Mouse (Mus musculus) limb, embryonic 15.5 days (tissue): ENCODE results near the gene Haghl. TPM values are rescaled to one million over a fixed set of nuclear protein-coding genes. Genes with fewer than 3 reads are reported as not detected.

Experiments
- microRNA-seq: library from miRNA; unstranded; fragments of <30 nt; microRNA quantifications from one replicate; pipeline ENCODE4, GENCODE M21; 2016
- polyA plus RNA-seq: library from polyadenylated mRNA; unstranded; fragments of >200 nt; fragmentation: Nextera tagmentation; extraction: Ambion mirVana; gene quantifications from 2 replicates; pipeline ENCODE4 v1.2.1, GENCODE M21; 2015

Gene Haghl
- polyA plus RNA-seq, 1 experiment from 2014 or later: 53.2 TPM

Small RNA genes within 50 kb of the gene (microRNA-seq; reads per million reads assigned to microRNA genes)
- gene Gm25083 (not detected), gene Mir3082 (not detected), gene Mir6966 (0.61 reads per million)

Other genes with a start within 250 kb of the Haghl start
- gene Sox8, start 215.0 kb downstream of the Haghl start, polyA plus RNA-seq: 10.9 and 14.7 TPM in 2 replicates
- gene Lmf1, start 206.6 kb downstream of the Haghl start, polyA plus RNA-seq: 28.8 and 30.5 TPM in 2 replicates
- 4.8 and 6.1 TPM in 2 replicates for gene Gng13, start 68.5 kb downstream of the Haghl start, polyA plus RNA-seq
- 20.9 and 21.2 TPM in 2 replicates for gene Chtf18, start 58.3 kb downstream of the Haghl start, polyA plus RNA-seq
- 22.8 and 23.3 TPM in 2 replicates for gene Rpusd1, start 58.0 kb downstream of the Haghl start, polyA plus RNA-seq
- gene Mslnl, start 49.6 kb downstream of the Haghl start, polyA plus RNA-seq: 0.13 and 0.17 TPM in 2 replicates
- 38.4 and 40.6 TPM in 2 replicates for gene Msln, start 31.3 kb downstream of the Haghl start, polyA plus RNA-seq
- 26.7 and 27.2 TPM in 2 replicates for gene Narfl, start 11.9 kb downstream of the Haghl start, polyA plus RNA-seq
- gene Ccdc78, start 907 bp upstream of the Haghl start, polyA plus RNA-seq: 0.09 and 0.14 TPM in 2 replicates
- 85.7 and 95.6 TPM in 2 replicates for gene Fam173a, start 7.2 kb upstream of the Haghl start, polyA plus RNA-seq
- 0.56 and 0.58 TPM in 2 replicates for gene AC134908.4, start 10.0 kb upstream of the Haghl start, polyA plus RNA-seq
- 39.1 and 40.0 TPM in 2 replicates for gene Metrn, start 11.5 kb upstream of the Haghl start, polyA plus RNA-seq
- 2.0 and 2.7 TPM in 2 replicates for gene Fbxl16, start 23.4 kb upstream of the Haghl start, polyA plus RNA-seq
- gene Wdr24, start 38.0 kb upstream of the Haghl start, polyA plus RNA-seq: 24.6 and 26.5 TPM in 2 replicates
- gene Jmjd8, start 43.2 kb upstream of the Haghl start, polyA plus RNA-seq: 47.2 and 48.9 TPM in 2 replicates
- gene Stub1, start 47.7 kb upstream of the Haghl start, polyA plus RNA-seq: 346 and 387 TPM in 2 replicates
- 1.8 and 2.6 TPM in 2 replicates for gene Rhbdl1, start 51.6 kb upstream of the Haghl start, polyA plus RNA-seq
- gene Gm20683, start 56.1 kb upstream of the Haghl start, polyA plus RNA-seq: 1.8 and 2.6 TPM in 2 replicates
- gene Rhot2, start 59.2 kb upstream of the Haghl start, polyA plus RNA-seq: 21.9 and 25.4 TPM in 2 replicates
- gene Wdr90, start 75.8 kb upstream of the Haghl start, polyA plus RNA-seq: 16.8 and 21.3 TPM in 2 replicates
- 16.7 and 22.2 TPM in 2 replicates for gene Mcrip2, start 83.1 kb upstream of the Haghl start, polyA plus RNA-seq
- 45.3 and 48.0 TPM in 2 replicates for gene Mettl26, start 89.4 kb upstream of the Haghl start, polyA plus RNA-seq
- 0.63 and 0.65 TPM in 2 replicates for gene Wfikkn1, start 95.2 kb upstream of the Haghl start, polyA plus RNA-seq
- gene Rab40c, start 134.1 kb upstream of the Haghl start, polyA plus RNA-seq: 30.7 and 35.2 TPM in 2 replicates
- 45.7 and 47.8 TPM in 2 replicates for gene Pigq, start 159.3 kb upstream of the Haghl start, polyA plus RNA-seq
- 0.42 TPM in 1 of 2 replicates, not detected in the other for gene Nhlrc4, start 159.3 kb upstream of the Haghl start, polyA plus RNA-seq
- 0.06 and 0.14 TPM in 2 replicates for gene A930017K11Rik, start 166.9 kb upstream of the Haghl start, polyA plus RNA-seq
- 24.5 and 29.0 TPM in 2 replicates for gene Capn15, start 200.1 kb upstream of the Haghl start, polyA plus RNA-seq